Mouse (Mus musculus) neutrophil, adult 5-6 weeks (primary cell): ENCODE data around the gene H2al1f. TPM values are rescaled to one million over a fixed set of nuclear protein-coding genes. Genes with fewer than 3 reads are reported as not detected.
"Not testable (repeated sequence)": the region's sequence is repeated elsewhere in the genome, so short reads cannot be mapped to it uniquely, and the experiment has no call there.

Source experiments
- ATAC-seq: fragments of 151-379, 151-347 bp; 2 replicates; pipeline ENCODE4 v1.8.0; 2017; ENCODE audit warnings: mild to moderate bottlenecking, moderate TSS enrichment; ENCODE audit not compliant: insufficient number of reproducible peaks, poor library complexity, low FRiP score, severe bottlenecking; ENCODE audit errors: extremely low read depth
- total RNA-seq: library from RNA; stranded (forward); fragments of 200-1000 nt; gene quantifications from 2 replicates; pipeline ENCODE4 v1.2.3, GENCODE M21; 2017

H2al1f gene
- total RNA-seq = not detected in 2 replicates

DNA sequence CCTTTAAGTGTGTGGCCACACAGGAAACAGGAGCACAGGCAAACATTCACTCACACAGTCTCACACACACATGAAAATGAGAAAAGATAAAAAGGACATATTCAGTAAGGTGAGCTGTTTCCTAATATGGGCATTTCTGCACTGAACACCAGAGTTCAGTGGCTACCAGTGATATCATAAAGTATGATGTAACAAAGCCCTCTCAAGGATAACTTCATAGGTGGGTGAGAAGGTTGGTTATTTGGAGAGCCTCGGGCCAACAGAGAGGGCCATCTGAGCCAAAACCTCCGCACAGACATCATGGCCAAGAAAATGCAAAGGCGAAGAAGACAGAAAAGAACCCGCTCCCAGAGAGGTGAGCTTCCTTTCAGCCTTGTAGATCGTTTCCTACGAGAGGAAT lies at the start of gene H2al1f:
Gene H2al1f, plus strand, starts transcription at position 301 of the 400 bp plus-strand sequence.
- ATAC-seq = not testable (repeated sequence)

- no peak for ATAC-seq
Observed at GRCm38 (mm10) chrX:11267791-11268190, 47.2 kb upstream of the H2al1f start.

DNA sequence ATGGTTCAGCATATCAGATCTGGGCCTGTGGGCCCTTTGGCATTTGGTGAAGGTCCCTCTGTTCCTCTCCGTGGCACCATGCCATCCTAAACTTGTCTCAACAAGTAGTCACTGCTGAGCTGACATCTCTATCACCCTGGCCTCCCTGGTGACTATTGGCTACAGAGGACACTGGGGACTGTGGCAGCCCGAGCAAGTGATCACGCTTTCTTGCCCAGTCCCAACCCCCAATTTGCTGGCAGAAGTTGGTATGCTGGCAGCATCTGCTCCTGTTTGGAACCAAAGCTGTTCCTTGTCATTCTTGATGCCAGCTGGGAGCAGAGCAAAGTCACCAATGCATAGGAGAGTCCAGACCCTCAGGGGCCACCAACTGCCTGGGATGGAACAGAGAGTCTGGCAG lies 45.9 kb upstream of the H2al1f start:
- no peak for ATAC-seq

DNA sequence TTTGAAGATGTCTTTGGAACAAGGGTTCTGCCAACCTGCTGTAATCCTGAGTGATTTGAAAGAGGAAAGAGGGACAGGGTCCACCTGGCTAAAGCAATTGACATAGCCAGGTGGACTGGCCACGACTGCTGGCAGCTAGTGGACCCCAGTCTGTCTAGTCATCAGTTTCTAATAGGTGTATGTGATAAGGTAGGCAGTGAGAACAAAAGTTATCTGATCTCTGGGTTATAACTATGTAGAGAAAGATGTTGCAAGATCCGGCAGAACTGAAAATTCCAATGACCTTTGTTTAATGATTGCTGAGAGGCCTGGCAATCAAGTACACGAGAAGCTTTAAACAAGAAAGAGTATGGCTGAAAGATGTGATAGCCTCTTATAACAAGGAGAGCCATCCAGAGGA lies 41.8 kb upstream of the H2al1f start:
- no peak for ATAC-seq

GRCm38 (mm10) chrX:11277083-11277482 lies 37.9 kb upstream of the H2al1f start:
- no peak for ATAC-seq

DNA sequence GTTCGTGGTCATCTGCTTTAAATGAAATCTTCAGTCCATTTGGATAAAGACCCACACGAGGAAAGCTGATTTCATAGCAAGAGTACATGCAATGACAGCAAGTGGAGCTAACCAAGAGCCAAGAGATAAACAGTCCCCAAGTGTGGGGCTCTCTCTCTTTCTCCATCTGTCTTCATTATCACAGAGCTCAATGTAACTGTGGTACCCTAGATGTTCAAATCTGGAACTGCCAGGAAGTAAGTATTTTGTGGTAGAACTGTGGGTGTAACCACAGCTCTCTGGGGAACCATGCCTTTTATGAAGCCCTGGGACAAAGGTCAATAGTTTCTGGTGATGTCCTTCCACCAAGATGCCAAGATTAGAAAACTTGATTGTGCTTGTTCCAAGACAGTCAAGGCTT lies 34.2 kb upstream of the H2al1f start:
- ATAC-seq = no peak

GRCm38 (mm10) chrX:11288306-11288882 lies 26.6 kb upstream of the H2al1f start:
- ATAC-seq = no peak

DNA sequence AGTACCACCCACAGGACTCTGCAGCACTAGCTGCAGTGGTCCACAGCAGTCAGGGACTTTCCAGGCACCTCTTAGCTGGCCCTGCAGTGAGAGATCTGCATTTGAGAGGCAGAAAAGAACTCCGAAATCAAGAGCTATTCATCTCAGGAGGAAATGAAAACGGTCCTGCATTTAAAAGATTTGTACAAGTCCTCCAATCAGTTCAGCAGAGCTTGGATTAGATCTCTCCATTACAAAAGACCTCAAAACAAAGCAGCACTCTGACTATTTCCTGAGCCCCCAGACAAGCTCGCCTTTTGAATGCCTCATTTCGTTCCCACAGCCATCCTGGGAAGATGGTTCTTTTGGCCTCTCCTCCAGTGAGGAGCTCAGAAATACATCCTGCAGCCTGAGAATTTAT lies 25.7 kb upstream of the H2al1f start:
- no peak for ATAC-seq

DNA sequence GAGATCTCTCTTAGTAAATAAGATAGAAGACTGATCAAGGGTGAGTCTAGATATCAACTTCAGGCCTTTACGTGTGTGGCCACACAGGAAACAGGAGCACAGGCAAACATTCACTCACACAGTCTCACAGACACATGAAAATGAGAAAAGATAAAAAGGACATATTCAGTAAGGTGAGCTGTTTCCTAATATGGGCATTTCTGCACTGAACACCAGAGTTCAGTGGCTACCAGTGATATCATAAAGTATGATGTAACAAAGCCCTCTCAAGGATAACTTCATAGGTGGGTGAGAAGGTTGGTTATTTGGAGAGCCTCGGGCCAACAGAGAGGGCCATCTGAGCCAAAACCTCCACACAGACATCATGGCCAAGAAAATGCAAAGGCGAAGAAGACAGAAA lies 16.0 kb upstream of the H2al1f start, which contains the start of gene H2al1a:
Gene H2al1a, plus strand, starts transcription at position 301 of the 400 bp plus-strand sequence.
- ATAC-seq = not testable (repeated sequence)

DNA sequence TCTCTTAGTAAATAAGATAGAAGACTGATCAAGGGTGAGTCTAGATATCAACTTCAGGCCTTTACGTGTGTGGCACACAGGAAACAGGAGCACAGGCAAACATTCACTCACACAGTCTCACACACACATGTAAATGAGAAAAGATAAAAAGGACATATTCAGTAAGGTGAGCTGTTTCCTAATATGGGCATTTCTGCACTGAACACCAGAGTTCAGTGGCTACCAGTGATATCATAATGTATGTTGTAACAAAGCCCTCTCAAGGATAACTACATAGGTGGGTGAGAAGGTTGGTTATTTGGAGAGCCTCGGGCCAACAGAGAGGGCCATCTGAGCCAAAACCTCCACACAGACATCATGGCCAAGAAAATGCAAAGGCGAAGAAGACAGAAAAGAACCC lies 12.8 kb upstream of the H2al1f start, which contains the start of gene H2al1b:
Gene H2al1b, plus strand, starts transcription at position 301 of the 400 bp plus-strand sequence.
- ATAC-seq = not testable (repeated sequence)

GRCm38 (mm10) chrX:11305355-11305754 lies 9.6 kb upstream of the H2al1f start, which contains the start of gene H2al1c:
Gene H2al1c, plus strand, starts transcription at chrX:11305655.
- ATAC-seq = not testable (repeated sequence)

GRCm38 (mm10) chrX:11308524-11308923 lies 6.4 kb upstream of the H2al1f start, which contains the start of gene H2al1d:
Gene H2al1d, plus strand, starts transcription at chrX:11308824.
- not testable (repeated sequence) for ATAC-seq

DNA sequence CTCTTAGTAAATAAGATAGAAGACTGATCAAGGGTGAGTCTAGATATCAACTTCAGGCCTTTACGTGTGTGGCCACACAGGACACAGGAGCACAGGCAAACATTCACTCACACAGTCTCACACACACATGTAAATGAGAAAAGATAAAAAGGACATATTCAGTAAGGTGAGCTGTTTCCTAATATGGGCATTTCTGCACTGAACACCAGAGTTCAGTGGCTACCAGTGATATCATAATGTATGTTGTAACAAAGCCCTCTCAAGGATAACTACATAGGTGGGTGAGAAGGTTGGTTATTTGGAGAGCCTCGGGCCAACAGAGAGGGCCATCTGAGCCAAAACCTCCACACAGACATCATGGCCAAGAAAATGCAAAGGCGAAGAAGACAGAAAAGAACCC lies 3.3 kb upstream of the H2al1f start, which contains the start of gene H2al1e:
Gene H2al1e, plus strand, starts transcription at position 301 of the 400 bp plus-strand sequence.
- ATAC-seq = not testable (repeated sequence)

- ATAC-seq = not testable (repeated sequence)
Observed at GRCm38 (mm10) chrX:11317956-11318355, 3.0 kb downstream of the H2al1f start, which contains the start of gene H2al1g. Gene H2al1g, plus strand, starts transcription at chrX:11318256.

DNA sequence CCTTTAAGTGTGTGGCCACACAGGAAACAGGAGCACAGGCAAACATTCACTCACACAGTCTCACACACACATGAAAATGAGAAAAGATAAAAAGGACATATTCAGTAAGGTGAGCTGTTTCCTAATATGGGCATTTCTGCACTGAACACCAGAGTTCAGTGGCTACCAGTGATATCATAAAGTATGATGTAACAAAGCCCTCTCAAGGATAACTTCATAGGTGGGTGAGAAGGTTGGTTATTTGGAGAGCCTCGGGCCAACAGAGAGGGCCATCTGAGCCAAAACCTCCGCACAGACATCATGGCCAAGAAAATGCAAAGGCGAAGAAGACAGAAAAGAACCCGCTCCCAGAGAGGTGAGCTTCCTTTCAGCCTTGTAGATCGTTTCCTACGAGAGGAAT lies 6.2 kb downstream of the H2al1f start, which contains the start of gene H2al1h:
Gene H2al1h, plus strand, starts transcription at position 301 of the 400 bp plus-strand sequence.
- ATAC-seq = not testable (repeated sequence)

- ATAC-seq = not testable (repeated sequence)
Observed at GRCm38 (mm10) chrX:11324359-11324758, 9.4 kb downstream of the H2al1f start, which contains the start of gene H2al1i. Gene H2al1i, plus strand, starts transcription at chrX:11324659.

GRCm38 (mm10) chrX:11327522-11327921 lies 12.6 kb downstream of the H2al1f start, which contains the start of gene H2al1j:
Gene H2al1j, plus strand, starts transcription at chrX:11327822.
- ATAC-seq = not testable (repeated sequence)

- no peak for ATAC-seq
Observed at GRCm38 (mm10) chrX:11345762-11346161, 30.8 kb downstream of the H2al1f start.

DNA sequence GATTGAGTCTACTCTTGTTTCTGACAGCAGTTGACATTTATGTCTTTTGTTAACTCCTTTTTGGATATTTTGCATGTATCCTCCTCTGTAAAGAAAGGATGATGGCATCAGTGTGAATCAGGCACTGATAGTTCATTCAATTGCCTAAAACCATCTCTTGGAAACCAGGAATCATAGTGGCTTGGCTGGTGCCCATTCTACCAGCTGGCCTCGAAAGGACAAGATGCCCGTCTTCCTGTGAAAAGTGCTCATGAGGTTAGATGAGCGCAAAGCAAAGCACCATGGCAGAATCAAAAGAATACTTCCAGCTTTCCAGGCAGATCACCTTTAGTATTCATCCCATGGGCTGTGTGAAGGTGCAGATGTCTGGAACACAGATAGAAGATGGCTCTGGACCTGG lies 31.8 kb downstream of the H2al1f start:
- ATAC-seq = no peak

DNA sequence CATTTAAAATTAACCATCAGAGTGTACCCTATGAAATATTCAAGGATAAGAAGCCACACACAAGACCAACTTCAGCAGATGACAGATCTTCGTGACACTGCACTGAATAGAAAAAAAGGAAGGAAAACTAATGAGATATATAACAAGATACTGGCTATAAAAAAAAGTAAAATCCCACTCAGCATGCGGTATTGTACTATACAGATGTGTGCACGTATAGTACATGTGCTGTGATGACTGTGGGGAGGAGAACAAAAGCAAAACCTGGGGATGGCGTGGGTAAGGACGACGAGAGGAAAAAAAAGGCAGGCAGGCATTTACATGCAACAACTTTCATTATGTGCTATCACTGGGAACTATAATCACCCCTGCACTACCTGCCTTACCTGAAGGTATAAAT lies 45.9 kb downstream of the H2al1f start:
- no peak for ATAC-seq
